Mouse (Mus musculus): ENCODE data around the gene Tom1l2.

The Tom1l2 gene

GRCm38 (mm10) chr11:60302354-60303083 is 50.2 kb downstream of the Tom1l2 start:
- no peak for DNase-seq

GRCm38 (mm10) chr11:60301588-60302208 is 51.0 kb downstream of the Tom1l2 start:
- no peak for DNase-seq

- DNase-seq, result no peak
Measured at GRCm38 (mm10) chr11:60300318-60300717, 52.4 kb downstream of the Tom1l2 start.

- no peak for DNase-seq
Measured at GRCm38 (mm10) chr11:60297772-60298171, 54.9 kb downstream of the Tom1l2 start.

DNA sequence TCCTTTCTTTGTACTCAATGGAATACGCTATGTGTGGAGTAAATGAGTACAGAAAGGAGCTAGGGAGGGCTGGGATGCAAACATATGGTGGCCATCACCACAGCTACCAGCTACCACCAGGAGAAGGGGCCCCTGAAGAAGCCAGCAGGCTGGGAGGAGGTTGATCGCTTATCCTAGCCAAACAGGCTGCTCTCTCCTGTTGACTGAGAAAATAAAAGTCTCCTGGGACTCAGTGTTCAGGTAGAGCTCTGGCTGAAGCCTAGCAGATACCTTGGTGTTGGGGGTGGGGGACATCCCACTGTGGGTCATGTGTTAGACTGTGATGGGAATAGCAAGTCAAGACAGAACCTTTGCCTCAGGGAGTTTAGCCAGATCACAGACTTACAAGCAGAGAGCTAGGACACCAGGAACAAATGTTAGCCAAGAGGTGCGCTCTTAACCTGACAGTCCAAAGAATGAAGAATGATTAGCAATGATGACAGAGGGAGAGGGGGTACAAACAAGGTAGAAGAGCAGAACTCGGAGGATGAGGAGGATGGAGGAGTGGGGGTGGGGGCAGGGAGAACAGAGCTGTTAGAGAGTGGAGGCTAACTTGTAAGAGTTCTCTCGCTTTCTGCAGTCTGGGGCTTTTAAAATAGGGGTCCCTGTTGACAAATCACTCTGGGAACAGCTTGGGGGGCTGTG is 57.9 kb downstream of the Tom1l2 start:
- DNase-seq, result no peak

DNA sequence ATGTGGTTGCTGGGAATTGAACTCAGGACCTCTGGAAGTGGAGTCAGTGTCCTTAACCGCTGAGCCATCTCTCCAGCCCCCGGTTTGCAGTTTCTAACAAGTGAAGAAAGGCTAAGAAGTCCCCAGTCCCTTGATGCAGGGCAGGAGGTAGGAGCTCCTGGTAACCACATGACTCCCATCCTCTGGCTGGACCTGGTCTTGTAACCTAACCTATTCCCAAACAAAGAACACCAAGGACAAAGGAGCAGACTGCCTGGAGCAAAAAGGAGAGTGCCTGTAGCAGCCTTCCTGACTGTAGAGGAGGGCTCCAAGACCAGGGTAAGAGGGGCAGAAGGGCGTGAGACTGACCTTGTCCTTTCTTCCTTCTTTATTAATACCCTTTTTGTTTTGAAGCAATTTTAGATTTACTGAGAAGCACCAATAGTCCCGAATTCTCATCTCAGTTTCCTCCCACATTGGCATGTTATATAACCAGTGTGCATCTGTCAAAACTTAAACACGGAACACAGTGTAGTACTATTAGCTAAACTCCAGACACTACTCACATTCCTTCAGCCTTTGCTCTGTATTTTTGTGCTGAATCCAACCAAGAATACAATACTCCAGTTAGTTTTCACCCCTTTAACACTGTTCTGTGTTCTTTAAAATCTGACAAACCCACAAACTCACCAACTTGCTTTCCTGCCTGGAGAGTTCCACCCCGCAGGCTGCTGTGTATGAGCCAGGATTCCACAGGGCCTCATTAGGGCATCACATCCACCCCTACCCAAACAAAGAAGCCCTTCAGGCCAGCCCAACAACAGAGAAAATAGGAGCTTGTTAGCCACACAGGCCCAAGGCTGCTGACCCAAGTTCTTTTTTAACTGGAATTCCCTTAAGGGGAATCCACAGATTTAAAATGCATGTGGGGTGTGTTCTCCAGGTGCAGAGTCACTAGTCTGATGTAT is 58.7 kb downstream of the Tom1l2 start:
- DNase-seq, result no peak

GRCm38 (mm10) chr11:60292718-60293117 is 60.0 kb downstream of the Tom1l2 start:
- DNase-seq, result peak; percentile 62 to 64

GRCm38 (mm10) chr11:60288980-60289379 is 63.7 kb downstream of the Tom1l2 start:
- DNase-seq, result no peak

- DNase-seq, result peak in 1 of 2 experiments; percentile 29
Measured at GRCm38 (mm10) chr11:60286311-60286710, 66.4 kb downstream of the Tom1l2 start.

DNA sequence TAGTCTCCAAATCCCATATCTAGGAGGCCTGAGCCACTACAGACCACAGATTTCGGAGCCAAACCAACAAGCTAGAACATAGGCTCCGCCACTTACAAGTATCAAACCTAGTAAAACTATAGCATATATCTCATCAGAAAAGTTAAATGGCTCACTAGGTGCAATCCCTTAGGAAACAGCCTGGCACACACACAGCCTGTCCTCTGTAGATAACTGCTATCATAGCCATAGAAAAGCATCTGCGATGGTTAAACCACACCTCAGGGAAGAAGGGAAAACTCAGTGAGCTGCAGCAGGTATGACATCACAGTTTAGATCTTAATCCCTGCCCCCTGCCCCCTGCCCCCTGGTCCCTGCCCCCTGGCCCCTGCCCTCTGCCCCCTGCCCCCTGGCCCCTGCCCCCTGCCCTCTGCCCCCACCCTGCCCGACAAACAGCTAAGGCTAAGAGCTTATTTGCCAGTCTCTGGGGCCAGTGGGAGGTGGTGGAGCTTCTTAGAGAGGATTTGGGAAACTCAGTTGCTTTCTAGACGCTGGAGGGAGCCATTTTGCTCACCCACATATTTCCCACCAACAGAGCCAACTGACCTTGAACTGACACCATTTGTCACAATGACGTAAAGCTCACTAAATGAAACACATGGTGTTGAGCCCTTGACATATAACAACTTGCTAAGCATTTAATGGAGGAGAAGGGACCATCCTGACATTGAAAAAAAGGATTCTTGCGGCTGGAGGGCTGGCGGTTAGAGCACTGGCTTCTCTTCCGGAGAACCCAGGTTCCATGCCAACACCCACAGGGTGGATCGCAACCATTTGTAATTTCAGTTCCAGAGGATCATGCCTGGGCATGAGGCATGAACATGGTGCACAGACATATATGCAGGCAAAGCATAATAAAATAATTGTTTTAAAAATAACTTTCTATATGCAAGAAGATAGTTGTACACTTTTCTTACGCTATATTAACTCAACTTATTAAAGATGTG is 72.0 kb downstream of the Tom1l2 start:
- DNase-seq, result no peak

DNA sequence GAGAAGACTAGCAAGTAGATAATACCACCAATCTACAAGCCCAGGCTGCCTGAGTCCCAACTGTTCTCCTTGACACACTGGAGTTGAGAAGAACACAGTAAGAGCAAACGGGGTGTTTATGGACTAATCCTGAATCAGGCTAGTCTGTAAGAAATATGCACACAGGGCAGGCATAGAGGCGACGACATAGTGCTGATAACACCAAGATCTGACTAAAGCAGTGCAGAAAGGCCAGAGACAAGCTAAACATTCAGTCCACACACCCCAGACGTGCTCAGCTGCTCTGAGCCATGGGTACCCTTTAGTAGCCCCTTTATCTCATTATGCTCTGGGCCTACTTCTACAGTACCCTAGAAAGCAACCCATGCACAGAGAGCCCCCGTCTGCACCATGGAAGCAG is 73.2 kb downstream of the Tom1l2 start:
- no peak for DNase-seq

GRCm38 (mm10) chr11:60277771-60278170 is 74.9 kb downstream of the Tom1l2 start:
- DNase-seq, result no peak

- no peak for DNase-seq
Measured at GRCm38 (mm10) chr11:60277164-60277740, 75.5 kb downstream of the Tom1l2 start.

- DNase-seq, result peak; percentile 54 to 69
Measured at GRCm38 (mm10) chr11:60276408-60277093, 76.2 kb downstream of the Tom1l2 start.

- DNase-seq, result no peak
Measured at GRCm38 (mm10) chr11:60273273-60273805, 79.4 kb downstream of the Tom1l2 start.

- peak; percentile 21 to 59 for DNase-seq
Measured at GRCm38 (mm10) chr11:60268563-60268962, 84.1 kb downstream of the Tom1l2 start.

GRCm38 (mm10) chr11:60265271-60265985 is 87.3 kb downstream of the Tom1l2 start:
- DNase-seq, result no peak

DNA sequence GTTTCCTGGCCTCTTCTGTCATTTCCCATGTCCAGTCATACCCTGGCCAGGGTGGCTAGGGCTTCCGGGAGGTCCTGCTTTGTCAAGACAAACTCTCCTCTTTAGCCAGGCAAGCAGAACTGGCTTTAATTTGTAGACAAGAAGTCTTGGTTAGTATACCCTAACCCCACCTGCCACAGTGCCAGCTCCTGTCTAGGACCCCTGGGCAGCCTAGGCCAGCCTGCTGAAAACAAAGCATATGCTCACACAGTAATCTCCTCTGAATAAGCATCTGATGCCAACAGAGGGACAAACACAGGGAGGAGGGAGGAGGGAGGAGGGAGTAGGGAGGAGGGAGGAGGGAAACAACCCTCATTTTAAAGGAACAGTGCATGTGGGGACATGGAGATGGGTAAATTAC is 88.1 kb downstream of the Tom1l2 start:
- DNase-seq, result no peak

DNA sequence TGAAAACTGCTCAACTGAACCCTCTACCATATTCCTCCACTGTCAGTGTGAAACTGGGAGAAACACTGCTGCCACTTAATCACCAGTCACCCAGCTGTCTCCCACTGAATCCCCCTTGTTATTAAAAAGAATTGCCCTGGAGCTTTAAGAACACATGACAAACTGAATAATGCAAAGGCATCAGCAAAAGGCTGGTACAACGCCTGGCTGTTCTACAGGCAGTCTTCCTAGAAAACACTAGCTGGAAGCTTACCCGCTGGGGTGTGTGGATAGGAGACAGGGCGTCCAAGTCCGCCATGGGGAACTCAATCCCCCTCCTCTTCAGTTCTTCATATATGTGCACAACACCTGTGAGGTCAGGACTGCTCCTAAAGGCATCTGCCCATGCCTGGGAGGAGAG is 90.3 kb downstream of the Tom1l2 start:
- no peak for DNase-seq

GRCm38 (mm10) chr11:60260743-60261142 is 92.0 kb downstream of the Tom1l2 start:
- DNase-seq, result no peak

Data from kidney, postnatal 25 days (tissue).